Mouse (Mus musculus): Measurements from ENCODE around the gene Ttf1. TPM values are rescaled to one million over a fixed set of nuclear protein-coding genes. Genes with fewer than 3 reads are reported as not detected.

Ttf1 gene
- 1.9 and 3.0 TPM in 2 replicates for polyA plus RNA-seq (2012; rRNA removed; ENCODE audit: low replicate concordance)

DNA sequence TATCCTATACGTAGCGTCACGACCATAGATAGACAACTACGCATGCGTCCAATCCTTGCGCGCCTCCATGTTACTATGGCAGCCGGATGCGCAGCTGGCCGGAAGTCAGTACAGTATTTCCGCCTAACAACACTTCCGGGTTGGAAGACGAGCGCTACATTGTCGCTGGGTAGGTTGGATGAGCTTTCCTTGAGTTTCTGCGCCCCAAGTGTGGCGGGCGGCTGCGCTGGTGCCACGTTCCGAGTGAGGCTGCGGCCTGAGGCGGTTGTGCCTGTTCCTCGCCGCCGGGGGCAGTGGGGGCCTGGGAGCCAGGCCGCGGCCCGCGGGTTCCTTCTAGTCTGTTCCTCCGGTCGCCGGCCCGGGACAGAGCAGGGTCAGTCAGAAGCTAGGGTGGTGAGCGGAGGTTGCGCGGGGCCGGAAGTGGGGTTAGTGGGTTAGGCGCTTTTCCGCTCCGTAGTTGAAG is at the start of gene Ttf1:
TSS of gene Ttf1 (plus strand) at position 128 of the 463 bp plus-strand sequence.

GRCm38 (mm10) chr2:29054991-29055390 is 5.1 kb upstream of the Ttf1 start, which contains the start of gene Cfap77:
Cfap77 (minus strand) TSS chr2:29055066.

DNA sequence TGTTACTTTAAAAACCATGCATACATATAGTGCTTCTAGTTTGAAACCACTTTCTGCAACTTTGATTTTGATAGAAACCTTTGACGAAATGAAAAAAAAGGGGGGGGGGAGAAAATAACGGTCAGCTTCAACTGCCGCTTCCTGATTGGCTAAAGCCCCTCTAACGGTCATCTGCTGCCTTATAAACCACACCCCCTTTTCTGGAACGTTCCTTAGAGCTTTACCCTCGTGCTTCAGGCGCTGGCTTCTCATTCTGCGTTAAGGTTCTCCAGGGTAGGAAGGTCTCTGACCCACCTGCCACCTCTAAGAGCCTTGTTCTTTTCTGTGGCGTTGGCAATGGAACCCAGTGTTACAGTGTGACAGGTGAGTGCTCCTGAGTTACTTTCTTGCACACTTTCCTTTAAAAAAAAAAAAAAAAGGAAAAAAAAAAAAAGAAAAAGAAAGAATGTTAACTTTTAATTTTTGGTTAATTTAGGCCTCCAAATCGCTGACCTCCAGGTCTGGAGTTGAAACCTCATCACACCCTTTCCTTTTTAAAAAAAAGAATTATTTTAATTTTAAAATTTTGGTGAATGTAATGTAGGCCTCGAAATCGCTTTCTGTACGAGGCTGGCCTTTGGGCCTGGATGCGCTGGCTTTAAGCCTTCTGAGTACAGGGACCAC is 64.0 kb downstream of the Ttf1 start, which contains the start of gene Setx:
TSS of gene Setx (plus strand) at position 275 of the 663 bp plus-strand sequence.

Other genes starting within 250 kb of the Ttf1 start
- gene Gtf3c4, start 219.9 kb upstream of the Ttf1 start, polyA plus RNA-seq (2012; rRNA removed; ENCODE audit: low replicate concordance), result 1.6 and 3.5 TPM in 2 replicates
- gene Ddx31, start 219.9 kb upstream of the Ttf1 start, polyA plus RNA-seq (2012; rRNA removed; ENCODE audit: low replicate concordance), result 0.76 and 1.4 TPM in 2 replicates
- not detected in 2 replicates for gene Barhl1, start 143.6 kb upstream of the Ttf1 start, polyA plus RNA-seq (2012; rRNA removed; ENCODE audit: low replicate concordance)
- 0.12 and 0.25 TPM in 2 replicates for gene Cfap77, start 5.2 kb upstream of the Ttf1 start, polyA plus RNA-seq (2012; rRNA removed; ENCODE audit: low replicate concordance)
- 0.78 and 1.4 TPM in 2 replicates for gene Setx, start 63.9 kb downstream of the Ttf1 start, polyA plus RNA-seq (2012; rRNA removed; ENCODE audit: low replicate concordance)
- 15.7 and 31.1 TPM in 2 replicates for gene Ntng2, start 192.7 kb downstream of the Ttf1 start, polyA plus RNA-seq (2012; rRNA removed; ENCODE audit: low replicate concordance)